Mouse (Mus musculus) retina, embryonic 14.5 days (tissue): ENCODE results near the gene Kif11.

ENCODE experiments used
- DNase-seq: peaks from one replicate; pipeline ENCODE4 v3.0.0-alpha.2; 2015; ENCODE audit warnings: low spot score

The Kif11 gene

DNA sequence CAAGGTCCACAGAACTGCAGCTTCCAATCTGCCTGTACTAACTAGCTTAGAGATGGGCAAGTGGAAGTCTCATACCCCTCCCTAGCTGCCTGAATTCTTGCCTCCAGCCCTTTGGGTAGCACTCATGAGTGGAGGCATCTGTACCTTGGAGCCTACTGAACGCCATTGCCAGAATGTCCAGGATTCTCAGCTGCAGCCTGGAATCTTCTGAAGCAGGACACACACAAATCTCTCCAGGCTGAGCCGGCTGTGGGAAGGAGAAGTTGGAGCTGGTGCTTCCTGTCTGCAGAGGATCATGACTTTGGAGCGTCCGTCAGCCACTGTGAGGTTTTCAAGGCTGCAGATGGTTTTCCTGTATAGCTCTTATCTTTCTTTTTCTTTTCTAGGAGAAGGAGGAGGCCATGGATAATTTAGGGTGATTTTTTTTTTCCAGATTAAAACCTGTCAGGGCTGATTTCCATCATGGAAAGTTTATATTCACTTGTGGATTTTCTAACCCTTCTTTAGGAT is 67.5 kb downstream of the Kif11 start:
- no peak for DNase-seq

DNA sequence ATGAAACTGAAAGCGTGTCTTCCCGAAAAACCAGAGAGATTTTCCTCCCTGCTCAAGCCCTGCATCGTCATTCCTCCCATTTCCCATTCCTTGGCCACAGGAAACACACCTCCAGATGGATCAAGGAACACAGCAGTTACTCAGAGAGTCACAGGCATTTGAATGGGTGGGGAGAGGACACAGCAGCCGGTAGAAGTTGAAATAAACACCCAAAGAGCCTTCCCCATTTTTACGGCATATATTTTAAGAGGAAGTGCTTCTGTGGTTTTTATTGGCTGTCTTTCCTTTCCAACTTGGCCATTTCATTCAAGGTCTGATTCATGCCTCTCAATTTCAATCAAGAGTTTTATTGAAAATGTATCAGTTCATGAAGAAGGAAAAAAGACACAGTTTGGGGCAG is 72.0 kb downstream of the Kif11 start:
- DNase-seq = no peak

DNA sequence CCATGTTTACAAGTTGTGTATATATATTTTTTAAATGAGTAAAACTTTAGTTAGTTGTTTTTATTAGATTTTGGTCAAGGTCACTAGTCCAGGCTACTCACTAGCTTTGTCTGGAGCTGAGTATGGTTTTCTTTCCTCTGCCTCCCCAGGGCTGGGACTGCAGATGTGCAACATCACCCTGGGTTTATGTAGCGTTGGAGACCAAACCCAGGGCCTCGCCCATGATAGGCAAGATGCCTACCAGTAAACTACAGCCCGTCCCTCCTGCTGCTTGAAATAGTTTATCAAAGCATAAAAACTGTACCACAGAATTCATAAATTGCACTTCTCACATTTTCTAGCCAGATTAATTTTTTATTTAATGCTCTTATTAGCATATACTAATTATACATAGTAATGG is 73.0 kb downstream of the Kif11 start:
- no peak for DNase-seq

DNA sequence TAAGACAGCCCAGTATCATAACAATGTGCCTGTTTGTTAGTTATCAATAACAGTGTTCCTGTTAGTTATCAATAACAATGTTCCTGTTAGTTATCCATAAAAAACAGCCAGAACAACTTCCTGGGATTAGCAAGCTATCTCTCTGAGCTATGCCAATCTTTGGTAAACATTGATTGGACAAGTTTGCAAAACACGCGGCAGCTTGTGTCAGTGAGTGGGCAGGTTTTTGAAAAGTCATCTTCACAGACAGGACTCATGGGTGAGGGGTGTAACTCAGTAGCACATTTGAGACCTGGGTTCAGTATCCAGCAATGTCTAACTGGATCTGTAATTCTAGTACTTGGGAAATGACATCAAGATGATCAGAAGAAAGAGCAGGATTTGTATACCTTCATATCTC is 79.3 kb downstream of the Kif11 start:
- DNase-seq = no peak

DNA sequence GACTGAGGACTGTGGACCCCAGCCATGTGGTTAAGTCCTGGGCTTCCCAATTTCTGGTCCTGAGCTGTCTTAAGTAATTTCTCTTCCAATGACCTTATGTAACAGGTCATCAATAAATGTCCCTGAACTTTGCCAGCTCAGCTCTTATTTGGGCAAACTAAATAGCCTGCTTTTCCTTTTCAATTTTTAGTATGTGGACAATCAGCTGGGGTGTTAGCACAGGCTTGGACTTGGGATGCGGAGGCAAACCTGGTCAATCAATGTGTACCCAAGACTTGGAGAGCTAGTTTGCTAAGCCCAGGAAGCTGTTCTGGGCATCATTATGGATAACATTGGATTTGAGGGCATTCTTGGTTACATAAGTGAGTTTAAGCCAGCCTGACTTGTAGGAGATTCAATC is 79.8 kb downstream of the Kif11 start:
- no peak for DNase-seq

DNA sequence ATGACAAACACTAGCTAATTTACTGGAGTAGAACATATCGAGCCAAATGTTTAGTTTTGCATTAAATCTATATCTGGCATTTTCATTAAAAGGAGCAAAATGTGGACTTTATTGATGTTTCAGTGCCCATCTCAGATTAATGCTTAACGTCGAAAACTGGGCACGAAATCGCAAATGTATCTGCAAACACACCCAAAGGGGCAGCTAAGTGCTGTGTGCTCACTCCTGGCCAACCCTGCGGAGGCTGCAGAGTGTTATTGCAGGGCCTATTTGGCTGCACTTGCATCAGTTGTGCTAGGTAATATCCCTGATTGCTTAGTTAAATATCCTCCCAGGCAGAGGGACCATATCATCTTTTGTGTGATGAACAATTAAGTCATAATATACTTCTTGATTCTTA is 81.8 kb downstream of the Kif11 start:
- no peak for DNase-seq

DNA sequence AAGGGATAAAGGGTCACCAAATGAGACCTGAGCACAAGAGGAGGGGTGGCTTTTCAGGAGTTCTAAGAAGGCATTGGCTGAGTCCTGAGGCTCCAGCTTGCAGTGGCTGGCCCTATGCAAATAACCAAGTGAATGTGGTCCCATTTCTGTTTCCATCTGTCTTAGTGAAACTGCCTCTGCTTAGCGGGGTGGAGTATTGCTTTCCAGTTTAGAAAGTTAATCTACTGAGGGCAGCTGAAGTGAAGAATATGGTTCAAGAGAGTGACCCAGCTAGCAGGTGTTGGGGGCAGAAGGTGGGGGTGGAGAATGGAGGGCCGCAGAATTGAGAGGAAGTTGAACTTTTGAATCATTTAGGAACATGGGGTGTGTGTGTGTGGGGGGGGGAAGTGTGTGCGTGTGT is 90.2 kb downstream of the Kif11 start:
- no peak for DNase-seq

DNA sequence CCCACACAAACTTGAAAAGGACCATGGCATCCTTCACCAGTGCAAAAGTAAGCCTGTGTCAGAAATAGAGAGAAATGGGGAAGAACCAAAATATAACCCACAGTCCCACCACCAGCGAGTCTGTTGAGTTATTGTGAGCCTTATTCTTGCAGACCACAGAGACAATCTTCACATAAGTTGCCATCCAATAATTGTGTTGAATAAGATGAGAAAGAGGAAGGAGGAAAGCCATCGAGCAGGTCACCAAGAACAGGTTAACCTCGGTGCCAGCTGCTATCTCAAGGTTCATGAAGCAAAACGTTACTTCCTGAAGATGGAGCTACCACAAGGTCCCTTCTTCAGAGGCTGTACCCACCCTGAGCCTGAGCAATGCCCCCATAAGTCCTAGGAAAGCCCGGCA is 90.8 kb downstream of the Kif11 start:
- DNase-seq = no peak

DNA sequence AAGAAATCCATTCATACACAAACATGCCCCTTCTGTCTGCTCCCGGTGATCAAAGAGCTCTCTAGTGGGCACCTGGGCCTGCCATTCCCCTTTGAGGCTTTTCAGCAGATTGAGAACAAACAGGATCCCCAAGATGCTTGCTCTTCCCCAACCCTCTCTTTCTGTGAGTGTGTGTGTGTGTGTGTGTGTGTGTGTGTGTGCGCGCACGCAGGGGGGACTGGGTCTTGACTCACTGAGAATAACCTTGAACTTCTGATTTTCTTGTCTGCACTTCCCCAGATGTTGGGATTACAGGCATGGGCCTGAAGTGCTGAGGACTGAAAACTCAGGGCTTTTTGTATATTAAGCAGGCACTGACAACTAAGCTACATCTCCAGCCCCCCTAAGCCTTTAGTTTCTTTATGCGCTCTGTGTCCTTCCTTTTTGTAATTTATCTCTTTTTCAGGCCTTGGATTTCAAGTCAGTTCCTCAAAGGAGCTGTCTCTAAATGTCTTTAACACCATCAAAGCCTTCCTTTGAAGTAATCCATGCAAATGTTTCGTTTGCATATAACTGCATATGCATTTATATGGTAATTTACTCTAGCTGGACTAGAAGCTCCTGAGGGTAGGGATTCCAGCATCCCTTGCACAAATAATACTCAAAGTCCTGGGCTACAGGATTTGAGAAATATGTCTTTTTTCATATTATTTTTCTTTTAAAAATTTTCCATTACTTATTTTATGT is 92.8 kb downstream of the Kif11 start:
- DNase-seq = no peak
